Mouse (Mus musculus) embryonic facial prominence, embryonic 15.5 days (tissue): Measurements from ENCODE around the gene Lrba. TPM values are rescaled to one million over a fixed set of nuclear protein-coding genes. Genes with fewer than 3 reads are reported as not detected.

Experiments
- ATAC-seq: fragments of 200-750 bp; cut with Nextera tagmentation; 2 replicates; pipeline ENCODE4 v1.8.0; 2017; ENCODE audit warnings: low read depth, moderate TSS enrichment; ENCODE audit not compliant: insufficient number of reproducible peaks, low FRiP score, low TSS enrichment
- H3K27ac ChIP-seq: fragments of 300-500 bp; sonication (generic); replicated peaks from 2 replicates; pipeline ENCODE4 v1.5.1; 2015; ENCODE audit warnings: mild to moderate bottlenecking, inconsistent platforms
- H3K27me3 ChIP-seq: fragments of 300-500 bp; sonication (generic); 2 replicates; pipeline ENCODE4 v1.6.1; 2015; ENCODE audit warnings: inconsistent platforms
- H3K36me3 ChIP-seq: fragments of 300-500 bp; sonication (generic); 2 replicates; pipeline ENCODE4 v1.6.1; 2015; ENCODE audit warnings: mild to moderate bottlenecking, inconsistent platforms
- H3K4me1 ChIP-seq: fragments of 300-500 bp; sonication (generic); 2 replicates; pipeline ENCODE4 v1.6.1; 2015; ENCODE audit warnings: inconsistent platforms
- H3K4me2 ChIP-seq: fragments of 300-500 bp; sonication (generic); replicated peaks from 2 replicates; pipeline ENCODE4 v1.6.1; 2015; ENCODE audit warnings: mild to moderate bottlenecking, inconsistent platforms
- H3K4me3 ChIP-seq: fragments of 300-500 bp; sonication (generic); replicated peaks from 2 replicates; pipeline ENCODE4 v1.5.1; 2015; ENCODE audit warnings: mild to moderate bottlenecking, inconsistent platforms
- H3K9ac ChIP-seq: fragments of 300-500 bp; sonication (generic); 2 replicates; pipeline ENCODE4 v1.6.1; 2015; ENCODE audit warnings: inconsistent platforms
- H3K9me3 ChIP-seq: fragments of 300-500 bp; sonication (generic); replicated peaks from 2 replicates; pipeline ENCODE4 v1.6.1; 2016; ENCODE audit warnings: inconsistent platforms
- WGBS: fragments of 180-500 bp; shearing (Covaris S2); methylation state at CpG from one replicate; pipeline ENCODE4 v1.1.7; 2015; 5-methylcytosine and 5-hydroxymethylcytosine counted together
- polyA plus RNA-seq: library from polyadenylated mRNA; unstranded; fragments of >200 nt; fragmentation: Nextera tagmentation; extraction: Ambion mirVana; gene quantifications from 2 replicates; pipeline ENCODE4 v1.2.1, GENCODE M21; 2015

Lrba gene
- polyA plus RNA-seq, 1 experiment from 2014 or later = 4.7 TPM

DNA sequence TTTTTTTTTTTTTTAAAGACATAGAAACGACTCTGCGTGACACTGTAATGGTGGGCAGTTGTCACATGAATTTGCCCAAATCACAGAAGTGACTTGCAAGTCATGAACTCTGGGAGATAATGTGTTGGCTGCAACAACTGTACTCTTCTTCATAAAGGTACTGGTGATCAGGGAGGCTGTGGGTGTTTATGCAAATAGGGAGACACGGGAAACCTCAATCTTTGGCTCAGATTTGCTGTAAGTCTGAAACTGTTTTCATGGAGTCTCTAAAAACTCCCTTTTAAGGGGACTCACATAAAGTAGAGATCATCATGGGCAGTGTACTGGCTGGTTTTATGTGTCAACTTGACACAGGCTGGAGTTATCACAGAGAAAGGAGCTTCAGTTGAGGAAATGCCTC, 603.0 kb downstream of the Lrba start:
- no peak overlapping the region for H3K4me2 ChIP-seq
- H3K9ac ChIP-seq = no peak overlapping the region
- no peak for ATAC-seq
- H3K36me3 ChIP-seq = no peaks in the 10 kb centered on the region
- H3K27ac ChIP-seq = no peak overlapping the region
- H3K27me3 ChIP-seq = no peaks in the 10 kb centered on the region
- WGBS = 90% methylated on average over 3 of the region's 3 CpGs
- H3K4me1 ChIP-seq = no peaks in the 10 kb centered on the region
- H3K4me3 ChIP-seq = no peak overlapping the region
- no peaks in the 10 kb centered on the region for H3K9me3 ChIP-seq

- H3K4me3 ChIP-seq = no peak overlapping the region
- no peaks in the 10 kb centered on the region for H3K4me1 ChIP-seq
- H3K27ac ChIP-seq = no peak overlapping the region
- H3K9me3 ChIP-seq = no peaks in the 10 kb centered on the region
- no peaks in the 10 kb centered on the region for H3K27me3 ChIP-seq
- no peaks in the 10 kb centered on the region for H3K36me3 ChIP-seq
- ATAC-seq = no peak
- WGBS = 47% methylated on average over 8 of the region's 8 CpGs
- H3K4me2 ChIP-seq = no peak overlapping the region
- no peak overlapping the region for H3K9ac ChIP-seq
Measured at GRCm38 (mm10) chr3:86832115-86832514, 607.6 kb downstream of the Lrba start.

Other genes with a start within 250 kb of the Lrba start
- not detected in 2 replicates for gene Prss48, start 222.2 kb upstream of the Lrba start, polyA plus RNA-seq
- gene Rps3a1, start 82.0 kb upstream of the Lrba start, polyA plus RNA-seq = 1,231 and 1,256 TPM in 2 replicates